Mouse (Mus musculus) embryonic facial prominence, embryonic 14.5 days (tissue): ENCODE measurements at regions not wholly inside any gene's neighbourhood (a gene's known extent, or its start where the extent isn't known, plus 50 kb on each side); places are given as distances from the start of the nearest gene placed in this dataset.

Source experiments
- ATAC-seq: fragments of 200-750 bp; cut with Nextera tagmentation; 2 replicates; pipeline ENCODE4 v1.8.0; 2017; ENCODE audit warnings: low read depth, moderate number of reproducible peaks, moderate TSS enrichment
- DNase-seq: peaks from one replicate; pipeline ENCODE4 v3.0.0-alpha.2; 2015; ENCODE audit warnings: low spot score
- H3K27ac ChIP-seq: fragments of 300-500 bp; sonication (generic); replicated peaks from 2 replicates; pipeline ENCODE4 v1.5.1; 2014; ENCODE audit warnings: low read depth, mild to moderate bottlenecking, low read length, moderate library complexity
- H3K27me3 ChIP-seq: fragments of 300-500 bp; sonication (generic); replicated peaks from 2 replicates; pipeline ENCODE4 v1.6.1; 2014; ENCODE audit warnings: low read length; ENCODE audit not compliant: control insufficient read depth, insufficient read depth
- H3K36me3 ChIP-seq: fragments of 300-500 bp; sonication (generic); 2 replicates; pipeline ENCODE4 v1.6.1; 2014; ENCODE audit warnings: low read length, mixed read lengths; ENCODE audit not compliant: control insufficient read depth, insufficient read depth
- H3K4me1 ChIP-seq: fragments of 300-500 bp; sonication (generic); 2 replicates; pipeline ENCODE4 v1.6.1; 2014; ENCODE audit warnings: antibody characterized with exemption, low read length; ENCODE audit not compliant: control insufficient read depth, insufficient read depth
- H3K4me2 ChIP-seq: fragments of 300-500 bp; sonication (generic); 2 replicates; pipeline ENCODE4 v1.6.1; 2014; ENCODE audit warnings: low read depth, mild to moderate bottlenecking, low read length, moderate library complexity, mixed read lengths
- H3K4me3 ChIP-seq: fragments of 300-500 bp; sonication (generic); 2 replicates; pipeline ENCODE4 v1.5.1; 2014; ENCODE audit warnings: low read depth, mild to moderate bottlenecking, low read length
- H3K9ac ChIP-seq: fragments of 300-500 bp; sonication (generic); 2 replicates; pipeline ENCODE4 v1.6.1; 2014; ENCODE audit warnings: low read depth, mild to moderate bottlenecking, low read length, moderate library complexity, mixed read lengths
- H3K9me3 ChIP-seq: fragments of 300-500 bp; sonication (generic); 2 replicates; pipeline ENCODE4 v1.6.1; 2016; ENCODE audit warnings: low read length; ENCODE audit not compliant: control insufficient read depth
- WGBS: fragments of 180-500 bp; shearing (Covaris S2); extraction: QIAGEN DNeasy Blood & Tissue Kit; methylation state at CpG from one replicate; pipeline ENCODE4 v1.1.7; 2014; 5-methylcytosine and 5-hydroxymethylcytosine counted together

GRCm38 (mm10) chr13:94619511-94619910 is 169.2 kb upstream of the Tbca start:
- no peak overlapping the region for H3K4me3 ChIP-seq
- ATAC-seq (no peak), DNase-seq (no peak)
- no peaks in the 10 kb centered on the region for H3K36me3 ChIP-seq
- no peaks in the 10 kb centered on the region for H3K9me3 ChIP-seq
- WGBS, result 58% methylated on average over 4 of the region's 4 CpGs
- no peaks in the 10 kb centered on the region; the same call in 1 of the 2 replicates for H3K27me3 ChIP-seq
- H3K4me1 ChIP-seq, result no peaks in the 10 kb centered on the region
- H3K27ac ChIP-seq, result no peak overlapping the region
- H3K9ac ChIP-seq, result no peak overlapping the region
- H3K4me2 ChIP-seq, result no peak overlapping the region

- no peak for ATAC-seq
- Histone ChIP-seq H3K9me3 (no peaks in the 10 kb centered on the region), H3K4me1 (no peaks in the 10 kb centered on the region), H3K27me3 (no peaks in the 10 kb centered on the region), H3K36me3 (no peaks in the 10 kb centered on the region), H3K27ac (no peak overlapping the region), H3K4me3 (no peak overlapping the region), H3K9ac (no peak overlapping the region), H3K4me2 (no peak overlapping the region)
- no peak for DNase-seq
- 67% methylated on average over 1 of the region's 1 CpGs for WGBS
Measured at GRCm38 (mm10) chr13:94630055-94630454, 158.7 kb upstream of the Tbca start.

GRCm38 (mm10) chr13:94630685-94631084 is 158.0 kb upstream of the Tbca start:
- Histone ChIP-seq H3K27me3 (no peaks in the 10 kb centered on the region), H3K9me3 (no peaks in the 10 kb centered on the region), H3K9ac (no peak overlapping the region), H3K4me2 (no peak overlapping the region), H3K4me1 (no peaks in the 10 kb centered on the region), H3K27ac (no peak overlapping the region), H3K36me3 (no peaks in the 10 kb centered on the region), H3K4me3 (no peak overlapping the region)
- DNase-seq (no peak), ATAC-seq (no peak)
- 91% methylated on average over 6 of the region's 6 CpGs for WGBS

- Histone ChIP-seq H3K4me3 (no peak overlapping the region), H3K4me2 (no peak overlapping the region), H3K27me3 (no peaks in the 10 kb centered on the region), H3K36me3 (no peaks in the 10 kb centered on the region), H3K9ac (no peak overlapping the region), H3K4me1 (no peaks in the 10 kb centered on the region), H3K27ac (no peak overlapping the region), H3K9me3 (no peaks in the 10 kb centered on the region)
- ATAC-seq, result no peak
- DNase-seq, result no peak
- 40% methylated on average over 5 of the region's 5 CpGs for WGBS
Measured at GRCm38 (mm10) chr13:94632730-94633129, 156.0 kb upstream of the Tbca start.

GRCm38 (mm10) chr13:94640336-94640735 is 148.4 kb upstream of the Tbca start:
- Histone ChIP-seq H3K4me1 (no peaks in the 10 kb centered on the region), H3K9ac (no peak overlapping the region), H3K36me3 (no peaks in the 10 kb centered on the region), H3K9me3 (no peaks in the 10 kb centered on the region), H3K4me2 (no peak overlapping the region), H3K27ac (no peak overlapping the region), H3K27me3 (no peaks in the 10 kb centered on the region), H3K4me3 (no peak overlapping the region)
- no peak for ATAC-seq
- DNase-seq, result no peak
- WGBS, result 90% methylated on average over 5 of the region's 5 CpGs

- ATAC-seq (no peak), DNase-seq (no peak)
- Histone ChIP-seq H3K27me3 (no peaks in the 10 kb centered on the region), H3K4me1 (no peaks in the 10 kb centered on the region), H3K9me3 (no peaks in the 10 kb centered on the region), H3K9ac (no peak overlapping the region), H3K36me3 (no peaks in the 10 kb centered on the region), H3K4me2 (no peak overlapping the region; the same call in 1 of the 2 replicates), H3K27ac (no peak overlapping the region), H3K4me3 (no peak overlapping the region)
- 63% methylated on average over 19 of the region's 19 CpGs for WGBS
Measured at GRCm38 (mm10) chr13:94645241-94646206, 143.2 kb upstream of the Tbca start.

- WGBS, result 81% methylated on average over 2 of the region's 2 CpGs
- H3K4me3 ChIP-seq, result no peak overlapping the region
Measured at GRCm38 (mm10) chr13:94646326-94646725, 142.4 kb upstream of the Tbca start.

GRCm38 (mm10) chr13:94646781-94647555 is 141.7 kb upstream of the Tbca start:
- 53% methylated on average over 12 of the region's 12 CpGs for WGBS
- DNase-seq (peak; percentile 20), ATAC-seq (no peak)
- Histone ChIP-seq H3K27me3 (no peaks in the 10 kb centered on the region), H3K4me1 (no peaks in the 10 kb centered on the region), H3K4me2 (no peak overlapping the region), H3K4me3 (no peak overlapping the region), H3K27ac (no peak overlapping the region), H3K36me3 (no peaks in the 10 kb centered on the region), H3K9me3 (no peaks in the 10 kb centered on the region), H3K9ac (no peak overlapping the region)

More at GRCm38 (mm10) chr13:94646326-94646725, 142.4 kb upstream of the Tbca start:
- Histone ChIP-seq H3K27me3 (no peaks in the 10 kb centered on the region), H3K36me3 (no peaks in the 10 kb centered on the region), H3K4me1 (no peaks in the 10 kb centered on the region), H3K9ac (no peak overlapping the region), H3K4me2 (no peak overlapping the region), H3K9me3 (no peaks in the 10 kb centered on the region), H3K27ac (no peak overlapping the region)
- DNase-seq, result no peak
- no peak for ATAC-seq
